10 mouse cellular contexts compared by ENCODE assay signal in the genomic region with DNA sequence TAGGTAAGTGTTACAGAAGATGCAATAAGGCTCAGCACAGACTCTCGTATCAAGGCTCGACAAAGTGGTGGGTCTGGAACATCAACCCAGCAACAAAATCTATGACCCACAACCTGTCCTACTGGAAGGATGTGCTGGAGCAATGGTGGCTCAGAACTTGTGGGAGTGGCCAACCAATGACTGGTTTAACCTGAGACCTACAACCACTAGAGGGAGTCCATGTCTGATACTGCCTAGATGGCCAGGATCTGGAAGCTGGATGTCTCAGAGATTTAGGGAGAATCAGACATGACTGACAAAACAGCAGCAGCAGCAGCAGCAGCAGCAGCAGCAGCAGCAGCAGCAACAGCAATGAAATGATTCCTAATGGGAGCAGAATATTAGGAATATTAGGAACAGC. TPM values are rescaled to one million over a fixed set of nuclear protein-coding genes. Genes with fewer than 3 reads are reported as not detected.
DNase-seq lines count a peak whose midpoint lies in the region; ATAC-seq and TF ChIP-seq lines count a peak whose summit lies in the region.
"Had no signal": no experiment of that assay in that cellular context is flagged by ENCODE, and none has a peak within 500 bp of the region (broad histone marks: within the 10 kb centered on the region; RNA-seq: fewer than 3 reads in every experiment).

No protein-coding gene starts in this region.

- H3K27me3 ChIP-seq in hindbrain, postnatal 0 days (ENCODE audit: insufficient read depth, low read length): no peaks in the 10 kb centered on the region
- H3K27me3 ChIP-seq in hindbrain, embryonic 13.5 days: no peaks in the 10 kb centered on the region
- H3K27me3 ChIP-seq: hindbrain, embryonic 15.5 days; liver, embryonic 15.5 days had no signal

- H3K4me3 ChIP-seq in hindbrain, postnatal 0 days (ENCODE audit: low read length): no peak overlapping the region
- no peak overlapping the region for H3K4me3 ChIP-seq in hindbrain, embryonic 13.5 days
- H3K4me3 ChIP-seq: hindbrain, embryonic 15.5 days; liver, embryonic 15.5 days had no signal

- H3K9me3 ChIP-seq in hindbrain, postnatal 0 days (ENCODE audit: low read length): no peaks in the 10 kb centered on the region
- no peaks in the 10 kb centered on the region for H3K9me3 ChIP-seq in hindbrain, embryonic 13.5 days
- H3K9me3 ChIP-seq: hindbrain, embryonic 15.5 days; liver, embryonic 15.5 days had no signal

- no peaks in the 10 kb centered on the region for H3K36me3 ChIP-seq in hindbrain, postnatal 0 days (ENCODE audit: insufficient read depth, low read length)
- H3K36me3 ChIP-seq in hindbrain, embryonic 13.5 days: no peaks in the 10 kb centered on the region
- H3K36me3 ChIP-seq: hindbrain, embryonic 15.5 days; liver, embryonic 15.5 days had no signal

- no peak for ATAC-seq in hindbrain, postnatal 0 days
- no peak for ATAC-seq in hindbrain, embryonic 13.5 days (ENCODE audit: low FRiP score)
- no peak for ATAC-seq in granulocyte monocyte progenitor cell, adult 5-6 weeks (replicated peaks; ENCODE audit: poor library complexity, severe bottlenecking)

- 80% methylated on average over 2 of the region's 2 CpGs for WGBS in hindbrain, postnatal 0 days
- 94% methylated on average over 2 of the region's 2 CpGs for WGBS in hindbrain, embryonic 13.5 days

- peak; percentile 34; the same call in 1 of the 2 replicates for TF ChIP-seq CTCF in hindbrain, postnatal 0 days (IDR thresholded peaks at IDR 0.05; ENCODE audit: low read depth)

- H3K4me2 ChIP-seq in hindbrain, postnatal 0 days (ENCODE audit: low read depth, low read length): no peak overlapping the region
- H3K4me2 ChIP-seq in hindbrain, embryonic 13.5 days: no peak overlapping the region
- H3K4me2 ChIP-seq: hindbrain, embryonic 15.5 days; liver, embryonic 15.5 days had no signal

- DNase-seq in hindbrain, postnatal 0 days (ENCODE audit: low spot score): peak; percentile 5
- DNase-seq in A20 (ENCODE audit: low read depth, low spot score) (peak; percentile 14), ES-CJ7 (ENCODE audit: low read depth, low spot score) (peak; percentile 63)
- DNase-seq in induced T-regulatory cell, adult 2 months (ENCODE audit: low read depth): peak; percentile 42
- no peak for DNase-seq in left cerebral cortex, postnatal 36 days (ENCODE audit: low spot score in 2 of 2)

- intact Hi-C loops in left cerebral cortex, postnatal 36 days (cut with DNase I): no loop called here

- H3K27ac ChIP-seq in hindbrain, postnatal 0 days: no peak overlapping the region
- no peak overlapping the region for H3K27ac ChIP-seq in hindbrain, embryonic 13.5 days
- H3K27ac ChIP-seq: hindbrain, embryonic 15.5 days; liver, embryonic 15.5 days had no signal

- no peak overlapping the region for H3K9ac ChIP-seq in hindbrain, postnatal 0 days (replicated peaks; ENCODE audit: low read length)
- H3K9ac ChIP-seq in hindbrain, embryonic 13.5 days: no peak overlapping the region
- H3K9ac ChIP-seq: hindbrain, embryonic 15.5 days; liver, embryonic 15.5 days had no signal

- H3K4me1 ChIP-seq in hindbrain, postnatal 0 days (ENCODE audit: insufficient read depth, low read length): no peaks in the 10 kb centered on the region
- H3K4me1 ChIP-seq in hindbrain, embryonic 13.5 days (replicated peaks): no peaks in the 10 kb centered on the region
- H3K4me1 ChIP-seq: hindbrain, embryonic 15.5 days; liver, embryonic 15.5 days had no signal

RNA-seq across cellular contexts. Expression of gene S100a8, which starts 4.6 kb away (rescaled TPM):
- 1.0 TPM in 1 of 2 replicates, not detected in the other for total RNA-seq in hindbrain, postnatal 0 days (2014; rRNA removed)
- polyA plus RNA-seq in hindbrain, postnatal 0 days (2015; fragmentation: Nextera tagmentation; extraction: Ambion mirVana): 6.3 and 6.7 TPM in 2 replicates
- 8.9 and 11.2 TPM in 2 replicates for polyA plus RNA-seq in hindbrain, embryonic 13.5 days (2015; fragmentation: Nextera tagmentation; extraction: Ambion mirVana)
- 347 and 679 TPM in 2 replicates for total RNA-seq in granulocyte monocyte progenitor cell, adult 5-6 weeks (2014; fragmentation: Nextera tagmentation)
- total RNA-seq in granulocyte monocyte progenitor cell, adult 5-6 weeks (2017): 895 and 1,441 TPM in 2 replicates
- total RNA-seq in left cerebral cortex, postnatal 36 days (2021): 1 to 10 TPM in 1 of 2 experiments, not detected in 1; 1.5 TPM

RNA-seq across cellular contexts. Expression of gene S100a7a, which starts 10.4 kb away (rescaled TPM):
- total RNA-seq in hindbrain, postnatal 0 days (2014; rRNA removed): not detected in 2 replicates
- not detected in 2 replicates for polyA plus RNA-seq in hindbrain, postnatal 0 days (2015; fragmentation: Nextera tagmentation; extraction: Ambion mirVana)
- polyA plus RNA-seq in hindbrain, embryonic 13.5 days (2015; fragmentation: Nextera tagmentation; extraction: Ambion mirVana): not detected in 2 replicates
- not detected in 2 replicates for total RNA-seq in granulocyte monocyte progenitor cell, adult 5-6 weeks (2014; fragmentation: Nextera tagmentation)
- not detected in 2 replicates for total RNA-seq in granulocyte monocyte progenitor cell, adult 5-6 weeks (2017)
- under 1 TPM; 0.57 to 0.59 TPM for total RNA-seq in left cerebral cortex, postnatal 36 days (2021)
- polyA plus RNA-seq: forebrain, embryonic 11.5 days; hindbrain, embryonic 15.5 days; liver, embryonic 15.5 days had no signal

RNA-seq across cellular contexts. Expression of gene S100a9, which starts 31.3 kb away (rescaled TPM):
- 1.3 TPM in 1 of 2 replicates, not detected in the other for total RNA-seq in hindbrain, postnatal 0 days (2014; rRNA removed)
- polyA plus RNA-seq in hindbrain, postnatal 0 days (2015; fragmentation: Nextera tagmentation; extraction: Ambion mirVana): 5.0 and 6.4 TPM in 2 replicates
- 5.9 and 7.7 TPM in 2 replicates for polyA plus RNA-seq in hindbrain, embryonic 13.5 days (2015; fragmentation: Nextera tagmentation; extraction: Ambion mirVana)
- total RNA-seq in granulocyte monocyte progenitor cell, adult 5-6 weeks (2014; fragmentation: Nextera tagmentation): 129 and 333 TPM in 2 replicates
- 894 and 951 TPM in 2 replicates for total RNA-seq in granulocyte monocyte progenitor cell, adult 5-6 weeks (2017)
- not detected for total RNA-seq in left cerebral cortex, postnatal 36 days (2021)

RNA-seq across cellular contexts. Expression of gene S100a6, which starts 51.5 kb away (rescaled TPM):
- total RNA-seq in hindbrain, postnatal 0 days (2014; rRNA removed): 4.4 and 12.9 TPM in 2 replicates
- 53.8 and 59.0 TPM in 2 replicates for polyA plus RNA-seq in hindbrain, postnatal 0 days (2015; fragmentation: Nextera tagmentation; extraction: Ambion mirVana)
- 38.4 and 42.3 TPM in 2 replicates for polyA plus RNA-seq in hindbrain, embryonic 13.5 days (2015; fragmentation: Nextera tagmentation; extraction: Ambion mirVana)
- total RNA-seq in granulocyte monocyte progenitor cell, adult 5-6 weeks (2014; fragmentation: Nextera tagmentation): 3.6 and 13.4 TPM in 2 replicates
- total RNA-seq in granulocyte monocyte progenitor cell, adult 5-6 weeks (2017): 13.0 and 18.6 TPM in 2 replicates
- total RNA-seq in left cerebral cortex, postnatal 36 days (2021): 10 to 100 TPM; 28.7 to 30.9 TPM

RNA-seq across cellular contexts. Expression of gene S100a5, which starts 55.9 kb away (rescaled TPM):
- not detected in 2 replicates for total RNA-seq in hindbrain, postnatal 0 days (2014; rRNA removed)
- polyA plus RNA-seq in hindbrain, postnatal 0 days (2015; fragmentation: Nextera tagmentation; extraction: Ambion mirVana): not detected in 2 replicates
- not detected in 2 replicates for polyA plus RNA-seq in hindbrain, embryonic 13.5 days (2015; fragmentation: Nextera tagmentation; extraction: Ambion mirVana)
- total RNA-seq in granulocyte monocyte progenitor cell, adult 5-6 weeks (2014; fragmentation: Nextera tagmentation): not detected in 2 replicates
- not detected in 2 replicates for total RNA-seq in granulocyte monocyte progenitor cell, adult 5-6 weeks (2017)
- not detected for total RNA-seq in left cerebral cortex, postnatal 36 days (2021)
- polyA plus RNA-seq: forebrain, embryonic 11.5 days; hindbrain, embryonic 15.5 days; liver, embryonic 15.5 days had no signal

Comparison
In these comparisons a context has a peak if more than half of its experiments do, and no peak if none do; other contexts are left out.
1. DNase-seq: peak in hindbrain, postnatal 0 days (single experiment), A20 (single experiment), ES-CJ7 (single experiment) and induced T-regulatory cell, adult 2 months (single experiment); none in left cerebral cortex, postnatal 36 days (0 of 2).
2. RNA of gene S100a8, which starts 4.6 kb away (total RNA-seq): 347 to 1,441 TPM in granulocyte monocyte progenitor cell, adult 5-6 weeks; 1.5 TPM in left cerebral cortex, postnatal 36 days and 1.0 TPM in hindbrain, postnatal 0 days; every median in the first group is over 100 times any median in the second.
3. RNA of gene S100a9, which starts 31.3 kb away (total RNA-seq): 129 to 951 TPM in granulocyte monocyte progenitor cell, adult 5-6 weeks; 1.3 TPM in hindbrain, postnatal 0 days and not detected in left cerebral cortex, postnatal 36 days; every median in the first group is over 10 times any median in the second.